Mouse (Mus musculus) kidney, postnatal 0 days (tissue): ENCODE measurements at regions not wholly inside any gene's neighbourhood (a gene's known extent, or its start where the extent isn't known, plus 50 kb on each side); places are given as distances from the start of the nearest gene placed in this dataset.

Experiments used
- ATAC-seq: fragments of 200-750 bp; cut with Nextera tagmentation; replicated peaks from 2 replicates; pipeline ENCODE4 v1.8.0; 2017; ENCODE audit warnings: low read depth, moderate number of reproducible peaks, moderate TSS enrichment, moderate library complexity; ENCODE audit not compliant: low FRiP score
- DNase-seq: peaks from one replicate; pipeline ENCODE4 v3.0.0-alpha.2; 2016; ENCODE audit warnings: low spot score
- H3K27ac ChIP-seq: fragments of 300-500 bp; sonication (generic); 2 replicates; pipeline ENCODE4 v1.5.1; 2014; ENCODE audit warnings: mild to moderate bottlenecking
- H3K27me3 ChIP-seq: fragments of 300-500 bp; sonication (generic); 2 replicates; pipeline ENCODE4 v1.6.1; 2014; ENCODE audit warnings: low read length, mixed read lengths; ENCODE audit not compliant: insufficient read depth
- H3K36me3 ChIP-seq: fragments of 300-500 bp; sonication (generic); 2 replicates; pipeline ENCODE4 v1.6.1; 2014; ENCODE audit warnings: low read length, mixed read lengths; ENCODE audit not compliant: insufficient read depth
- H3K4me1 ChIP-seq: fragments of 300-500 bp; sonication (generic); replicated peaks from 2 replicates; pipeline ENCODE4 v1.6.1; 2014; ENCODE audit warnings: antibody characterized with exemption, low read length, mixed read lengths; ENCODE audit not compliant: insufficient read depth
- H3K4me2 ChIP-seq: fragments of 300-500 bp; sonication (generic); 2 replicates; pipeline ENCODE4 v1.6.1; 2014; ENCODE audit warnings: mild to moderate bottlenecking, low read length, moderate library complexity, mixed read lengths
- H3K4me3 ChIP-seq: fragments of 300-500 bp; sonication (generic); replicated peaks from 2 replicates; pipeline ENCODE4 v1.5.1; 2014; ENCODE audit warnings: low read depth, low read length
- H3K9ac ChIP-seq: fragments of 300-500 bp; sonication (generic); 2 replicates; pipeline ENCODE4 v1.6.1; 2014; ENCODE audit warnings: low read depth, low read length
- H3K9me3 ChIP-seq: fragments of 300-500 bp; sonication (generic); replicated peaks from 2 replicates; pipeline ENCODE4 v1.6.1; 2016; ENCODE audit warnings: low read length, inconsistent platforms, mixed read lengths
- CTCF ChIP-seq: IDR thresholded peaks from 2 replicates; pipeline ENCODE4 v1.5.1; 2016; ENCODE audit warnings: antibody characterized with exemption, low read depth, mild to moderate bottlenecking, moderate library complexity
- WGBS: fragments of 180-500 bp; shearing (Covaris S2); extraction: QIAGEN DNeasy Blood & Tissue Kit; methylation state at CpG from one replicate; pipeline ENCODE4 v1.1.7; 2014; 5-methylcytosine and 5-hydroxymethylcytosine counted together

DNA sequence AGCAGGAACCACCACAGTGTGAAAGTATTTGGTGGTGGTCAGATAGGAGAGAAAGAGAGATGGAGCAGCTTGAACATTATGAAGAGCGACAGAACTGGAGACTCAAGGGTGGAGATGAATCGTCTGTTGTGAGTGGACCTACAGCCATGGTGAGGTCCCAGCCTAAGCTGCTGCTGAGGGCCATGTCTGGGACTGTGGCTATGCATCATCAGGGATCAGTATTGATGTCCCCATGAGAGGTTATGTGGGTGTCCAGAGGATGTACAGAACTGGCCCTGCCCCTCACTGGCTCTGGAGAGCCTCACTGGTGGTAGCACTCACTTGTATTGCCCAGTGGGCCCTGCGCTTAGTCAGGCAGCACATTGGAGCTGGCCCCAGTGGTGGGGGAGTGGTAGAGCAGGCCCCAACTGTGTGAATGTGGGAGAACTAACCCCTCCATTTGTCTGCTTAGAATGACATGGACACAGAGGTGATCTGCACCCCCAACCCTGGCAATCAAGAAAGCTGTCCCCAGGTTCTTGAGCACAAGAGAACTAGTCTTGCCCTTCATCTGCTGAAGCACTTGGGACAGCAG, 64.5 kb upstream of the Otogl start:
- Histone ChIP-seq H3K9me3 (no peaks in the 10 kb centered on the region), H3K36me3 (no peaks in the 10 kb centered on the region), H3K4me3 (no peak overlapping the region), H3K4me2 (no peak overlapping the region), H3K9ac (no peak overlapping the region), H3K27me3 (no peaks in the 10 kb centered on the region), H3K27ac (no peak overlapping the region), H3K4me1 (no peaks in the 10 kb centered on the region)
- 93% methylated on average over 3 of the region's 3 CpGs for WGBS
- DNase-seq (no peak), ATAC-seq (0 out of 2 replicates have a peak, but pooled peaks have one; percentile 21)
- no peak for TF ChIP-seq CTCF

DNA sequence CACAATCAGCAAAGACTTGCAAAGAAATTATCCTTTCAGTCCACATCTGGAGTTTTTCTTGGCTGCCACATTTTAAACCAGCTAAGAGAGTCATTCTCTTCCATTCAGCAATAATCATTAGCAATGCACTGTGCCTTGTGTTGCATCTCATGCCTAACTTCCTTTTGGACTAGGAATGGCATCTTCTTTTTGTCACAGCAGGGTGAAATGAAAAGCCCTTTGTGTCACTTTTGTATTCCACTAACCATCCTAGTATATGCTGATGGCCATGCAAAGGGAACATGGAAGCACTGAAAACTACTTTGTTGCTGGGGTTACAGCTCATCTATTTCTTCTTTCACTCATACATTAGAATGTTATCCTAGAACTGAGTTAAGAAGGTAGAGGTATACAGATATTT, 59.8 kb upstream of the Otogl start:
- no peak for ATAC-seq
- TF ChIP-seq CTCF: no peak

DNA sequence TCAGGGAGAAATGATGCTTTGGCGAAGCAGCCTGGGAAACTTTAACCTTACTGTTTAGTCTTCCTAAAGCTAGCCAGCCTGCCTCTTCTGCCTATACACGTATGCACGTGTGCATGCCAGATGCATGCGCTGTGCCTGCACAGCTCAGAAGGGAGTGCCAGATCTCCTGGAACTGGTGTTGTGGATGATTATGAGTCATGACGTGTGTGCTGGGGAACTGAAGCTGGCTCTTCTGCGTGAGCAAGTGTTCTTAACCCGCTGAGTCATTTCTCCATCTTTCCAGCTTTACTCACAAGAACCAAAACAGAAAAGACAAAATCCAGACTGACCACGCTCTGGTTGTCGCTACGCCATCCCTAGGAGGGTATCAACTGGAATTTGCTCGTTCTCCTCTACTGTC, 55.1 kb upstream of the Otogl start:
- WGBS: 92% methylated on average over 11 of the region's 11 CpGs
- no peak for TF ChIP-seq CTCF
- H3K4me2 ChIP-seq: no peak overlapping the region

More for the DNA sequence above, 59.8 kb upstream of the Otogl start:
- Histone ChIP-seq H3K9ac (no peak overlapping the region), H3K4me3 (no peak overlapping the region), H3K36me3 (no peaks in the 10 kb centered on the region), H3K4me1 (no peaks in the 10 kb centered on the region), H3K4me2 (no peak overlapping the region), H3K9me3 (no peaks in the 10 kb centered on the region), H3K27ac (no peak overlapping the region), H3K27me3 (no peaks in the 10 kb centered on the region)
- DNase-seq: no peak

DNA sequence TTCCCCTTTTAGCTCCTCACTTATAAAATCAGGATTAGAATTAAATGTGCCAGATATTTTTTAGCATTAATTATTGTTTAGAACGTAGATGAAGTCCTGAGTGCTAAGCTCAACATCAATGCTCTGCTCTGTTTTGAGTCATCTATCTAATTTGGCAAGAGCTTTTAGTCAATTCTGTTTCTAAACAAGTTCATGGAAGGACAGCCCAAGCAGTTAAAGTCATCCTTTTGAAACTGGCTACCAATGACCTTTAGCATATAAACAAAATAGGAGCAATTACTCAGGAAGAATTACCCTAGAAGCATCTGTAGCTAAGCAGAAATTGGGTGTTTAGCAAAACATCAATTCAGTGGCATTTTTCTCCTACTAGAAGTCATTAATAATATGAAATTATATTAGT, 52.1 kb upstream of the Otogl start:
- Histone ChIP-seq H3K9ac (no peak overlapping the region), H3K4me1 (no peaks in the 10 kb centered on the region), H3K36me3 (no peaks in the 10 kb centered on the region), H3K9me3 (no peaks in the 10 kb centered on the region), H3K27ac (no peak overlapping the region), H3K4me2 (no peak overlapping the region), H3K4me3 (no peak overlapping the region), H3K27me3 (no peaks in the 10 kb centered on the region)
- ATAC-seq: no peak
- WGBS: 66% methylated on average over 1 of the region's 1 CpGs
- TF ChIP-seq CTCF: no peak
- DNase-seq: no peak

More for the DNA sequence above, 55.1 kb upstream of the Otogl start:
- H3K9ac ChIP-seq: no peak overlapping the region
- no peaks in the 10 kb centered on the region for H3K36me3 ChIP-seq
- no peaks in the 10 kb centered on the region for H3K4me1 ChIP-seq
- no peak overlapping the region for H3K27ac ChIP-seq
- DNase-seq: no peak
- ATAC-seq: no peak
- no peaks in the 10 kb centered on the region for H3K9me3 ChIP-seq
- no peaks in the 10 kb centered on the region for H3K27me3 ChIP-seq
- H3K4me3 ChIP-seq: no peak overlapping the region

DNA sequence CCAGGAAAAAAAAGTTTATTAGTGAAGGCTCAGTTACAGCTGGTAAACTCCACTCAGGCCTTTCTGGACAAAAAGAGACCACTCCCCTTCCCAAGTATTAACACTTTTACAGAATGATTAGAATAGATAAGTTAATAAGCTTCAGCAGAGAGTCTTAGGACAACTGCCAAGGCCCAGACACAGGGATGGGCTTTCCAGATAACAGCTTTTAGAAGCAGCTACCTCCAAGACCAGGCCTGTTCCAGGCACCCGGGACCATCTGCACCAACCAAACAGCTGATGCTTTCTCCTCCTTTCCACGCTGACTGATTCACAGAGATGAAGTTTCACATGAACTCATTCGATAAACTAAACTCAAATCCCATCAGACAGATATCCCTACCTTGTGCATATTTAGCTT, 50.2 kb upstream of the Otogl start:
- no peak overlapping the region for H3K4me2 ChIP-seq
- DNase-seq: no peak
- no peaks in the 10 kb centered on the region for H3K9me3 ChIP-seq
- no peaks in the 10 kb centered on the region for H3K4me1 ChIP-seq
- no peak overlapping the region for H3K9ac ChIP-seq
- WGBS: 78% methylated on average over 3 of the region's 3 CpGs
- no peak for ATAC-seq
- no peaks in the 10 kb centered on the region for H3K36me3 ChIP-seq
- no peak overlapping the region for H3K27ac ChIP-seq
- H3K4me3 ChIP-seq: no peak overlapping the region
- H3K27me3 ChIP-seq: no peaks in the 10 kb centered on the region
- TF ChIP-seq CTCF: no peak
